Mouse (Mus musculus): Measurements from ENCODE around the gene Lrrfip2. TPM values are rescaled to one million over a fixed set of nuclear protein-coding genes. Genes with fewer than 3 reads are reported as not detected.

The Lrrfip2 gene
- polyA plus RNA-seq (2012; rRNA removed), result 19.8 and 22.3 TPM in 2 replicates

- no peak for TF ChIP-seq POLR2A (IDR thresholded peaks at IDR 0.05; ENCODE audit: borderline replicate concordance, extremely low read depth, low read depth, low read length)
- no peak for TF ChIP-seq CTCF (IDR thresholded peaks at IDR 0.05; ENCODE audit: insufficient read depth, low read length)
- DNase-seq, result no peak
- peak within 1 kb of the TSS; percentile 80 for H3K4me3 ChIP-seq (replicated peaks; ENCODE audit: extremely low read depth, low read depth, low read length)
- 34% methylated on average over 14 of the region's 14 CpGs for WGBS
- H3K4me1 ChIP-seq (ENCODE audit: control insufficient read depth, insufficient read depth, low read length), result peaks cover 4% of the 10 kb centered on the region
These were observed at the start of gene Lrrfip2 for GRCm38 (mm10) chr9:111117126-111117642. Lrrfip2 (plus strand) TSS chr9:111117592.

DNA sequence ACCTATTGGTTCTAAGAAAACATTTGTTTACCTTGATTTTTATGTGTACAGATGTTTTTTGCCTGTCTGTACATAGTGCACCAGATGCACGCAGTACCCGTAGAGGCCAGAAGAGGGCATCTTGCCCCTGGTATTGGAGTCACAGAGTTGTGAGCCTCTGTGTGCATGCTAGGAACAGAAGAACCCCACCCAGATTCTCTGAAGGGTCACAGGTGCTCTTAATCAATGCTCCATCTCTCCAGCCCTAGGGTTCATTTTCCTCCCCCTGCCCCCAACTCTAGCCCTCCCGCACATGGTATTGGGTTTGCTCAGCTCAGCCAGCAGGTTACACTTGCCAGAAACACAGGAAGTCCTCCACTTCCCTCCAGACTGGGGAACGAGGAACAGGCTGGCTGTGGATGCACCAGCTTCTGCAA is 46.8 kb upstream of the Lrrfip2 start:
- DNase-seq, result peak; percentile 72
- TF ChIP-seq POLR2A (IDR thresholded peaks at IDR 0.05; ENCODE audit: borderline replicate concordance, extremely low read depth, low read depth, low read length) (no peak), CTCF (IDR thresholded peaks at IDR 0.05; ENCODE audit: insufficient read depth, low read length) (peak; percentile 85)
- H3K4me1 ChIP-seq (ENCODE audit: control insufficient read depth, insufficient read depth, low read length), result peaks cover 7% of the 10 kb centered on the region; the same call in 1 of the 2 replicates
- no peak overlapping the region for H3K4me3 ChIP-seq (replicated peaks; ENCODE audit: extremely low read depth, low read depth, low read length)
- 21% methylated on average over 4 of the region's 4 CpGs for WGBS

GRCm38 (mm10) chr9:111072175-111072574 is 45.2 kb upstream of the Lrrfip2 start:
- TF ChIP-seq CTCF (IDR thresholded peaks at IDR 0.05; ENCODE audit: insufficient read depth, low read length) (peak; percentile 59), POLR2A (IDR thresholded peaks at IDR 0.05; ENCODE audit: borderline replicate concordance, extremely low read depth, low read depth, low read length) (no peak)
- no peak overlapping the region for H3K4me3 ChIP-seq (replicated peaks; ENCODE audit: extremely low read depth, low read depth, low read length)
- no peak for DNase-seq
- 21% methylated on average over 7 of the region's 7 CpGs for WGBS
- peaks cover 7% of the 10 kb centered on the region; the same call in 1 of the 2 replicates for H3K4me1 ChIP-seq (ENCODE audit: control insufficient read depth, insufficient read depth, low read length)

GRCm38 (mm10) chr9:111072971-111073370 is 44.4 kb upstream of the Lrrfip2 start:
- peaks cover 7% of the 10 kb centered on the region; the same call in 1 of the 2 replicates for H3K4me1 ChIP-seq (ENCODE audit: control insufficient read depth, insufficient read depth, low read length)
- WGBS, result 78% methylated on average over 4 of the region's 4 CpGs
- TF ChIP-seq POLR2A (IDR thresholded peaks at IDR 0.05; ENCODE audit: borderline replicate concordance, extremely low read depth, low read depth, low read length) (no peak), CTCF (IDR thresholded peaks at IDR 0.05; ENCODE audit: insufficient read depth, low read length) (no peak)
- DNase-seq, result no peak
- no peak overlapping the region for H3K4me3 ChIP-seq (replicated peaks; ENCODE audit: extremely low read depth, low read depth, low read length)

- TF ChIP-seq CTCF (IDR thresholded peaks at IDR 0.05; ENCODE audit: insufficient read depth, low read length) (peak; percentile 46), POLR2A (IDR thresholded peaks at IDR 0.05; ENCODE audit: borderline replicate concordance, extremely low read depth, low read depth, low read length) (no peak)
- DNase-seq, result no peak
- WGBS, result 72% methylated on average over 5 of the region's 5 CpGs
- no peak overlapping the region for H3K4me3 ChIP-seq (replicated peaks; ENCODE audit: extremely low read depth, low read depth, low read length)
- no peaks in the 10 kb centered on the region for H3K4me1 ChIP-seq (ENCODE audit: control insufficient read depth, insufficient read depth, low read length)
These were observed 39.6 kb upstream of the Lrrfip2 start for GRCm38 (mm10) chr9:111077745-111078144.

DNA sequence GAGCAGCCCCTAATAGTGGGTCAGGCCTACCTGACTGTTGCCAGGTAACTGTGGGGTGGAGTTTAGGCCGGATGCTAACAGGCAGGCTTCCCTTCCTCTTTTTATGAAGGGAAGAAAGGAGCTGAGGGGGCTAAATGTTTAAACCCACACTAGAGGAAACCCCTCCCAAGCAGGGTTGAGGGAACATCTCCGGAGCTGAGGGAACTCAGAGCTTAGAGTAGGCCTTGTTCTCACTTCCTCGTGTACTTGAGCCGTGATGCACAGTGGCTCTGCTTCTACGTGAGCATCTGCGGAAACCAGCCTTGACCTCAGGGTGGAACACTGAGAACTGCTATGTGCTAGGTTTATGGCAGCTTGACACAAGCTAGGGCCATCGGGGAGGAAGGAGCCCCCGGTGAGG is 36.6 kb upstream of the Lrrfip2 start:
- DNase-seq, result no peak
- TF ChIP-seq POLR2A (IDR thresholded peaks at IDR 0.05; ENCODE audit: borderline replicate concordance, extremely low read depth, low read depth, low read length), result no peak
- TF ChIP-seq CTCF (IDR thresholded peaks at IDR 0.05; ENCODE audit: insufficient read depth, low read length), result no peak
- no peak overlapping the region for H3K4me3 ChIP-seq (replicated peaks; ENCODE audit: extremely low read depth, low read depth, low read length)
- H3K4me1 ChIP-seq (ENCODE audit: control insufficient read depth, insufficient read depth, low read length), result no peaks in the 10 kb centered on the region
- WGBS, result 77% methylated on average over 8 of the region's 8 CpGs

- 75% methylated on average over 5 of the region's 5 CpGs for WGBS
- Histone ChIP-seq H3K4me3 (replicated peaks; ENCODE audit: extremely low read depth, low read depth, low read length) (no peak overlapping the region), H3K4me1 (ENCODE audit: control insufficient read depth, insufficient read depth, low read length) (no peaks in the 10 kb centered on the region)
- TF ChIP-seq CTCF (IDR thresholded peaks at IDR 0.05; ENCODE audit: insufficient read depth, low read length), result no peak
- TF ChIP-seq POLR2A (IDR thresholded peaks at IDR 0.05; ENCODE audit: borderline replicate concordance, extremely low read depth, low read depth, low read length), result no peak
- no peak for DNase-seq
These were observed 35.6 kb upstream of the Lrrfip2 start for GRCm38 (mm10) chr9:111081765-111082164.

DNA sequence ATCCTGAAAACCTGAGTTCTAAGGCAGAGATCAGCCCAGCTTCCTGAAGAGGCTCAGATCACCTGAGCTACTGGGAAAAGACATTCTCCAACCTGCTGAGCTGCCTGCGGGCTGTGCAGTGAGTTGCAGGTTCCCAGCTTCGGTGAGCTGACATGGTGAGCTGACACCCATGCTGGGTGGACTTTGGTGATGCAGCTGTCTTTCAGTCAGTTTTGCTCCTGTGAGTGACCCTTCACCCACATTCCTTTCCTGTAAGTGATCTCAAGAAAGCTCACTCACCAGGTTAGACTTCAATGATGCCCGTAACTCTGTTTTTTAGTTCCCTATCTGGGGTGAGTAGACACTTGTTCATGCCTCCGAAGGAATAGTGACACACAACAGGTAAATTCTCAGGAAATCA is 32.1 kb upstream of the Lrrfip2 start:
- no peak for DNase-seq
- WGBS, result 46% methylated on average over 4 of the region's 4 CpGs

GRCm38 (mm10) chr9:111086137-111086536 is 31.3 kb upstream of the Lrrfip2 start:
- no peak for DNase-seq
- WGBS, result 52% methylated on average over 6 of the region's 6 CpGs
- no peak overlapping the region for H3K4me3 ChIP-seq (replicated peaks; ENCODE audit: extremely low read depth, low read depth, low read length)

More for the DNA sequence above, 32.1 kb upstream of the Lrrfip2 start:
- TF ChIP-seq POLR2A (IDR thresholded peaks at IDR 0.05; ENCODE audit: borderline replicate concordance, extremely low read depth, low read depth, low read length), result no peak
- no peak for TF ChIP-seq CTCF (IDR thresholded peaks at IDR 0.05; ENCODE audit: insufficient read depth, low read length)
- H3K4me3 ChIP-seq (replicated peaks; ENCODE audit: extremely low read depth, low read depth, low read length), result no peak overlapping the region
- H3K4me1 ChIP-seq (ENCODE audit: control insufficient read depth, insufficient read depth, low read length), result no peaks in the 10 kb centered on the region

GRCm38 (mm10) chr9:111086995-111087606 is 30.3 kb upstream of the Lrrfip2 start:
- WGBS, result 42% methylated on average over 3 of the region's 3 CpGs
- H3K4me1 ChIP-seq (ENCODE audit: control insufficient read depth, insufficient read depth, low read length), result no peaks in the 10 kb centered on the region
- DNase-seq, result no peak
- TF ChIP-seq POLR2A (IDR thresholded peaks at IDR 0.05; ENCODE audit: borderline replicate concordance, extremely low read depth, low read depth, low read length) (no peak), CTCF (IDR thresholded peaks at IDR 0.05; ENCODE audit: insufficient read depth, low read length) (no peak)
- H3K4me3 ChIP-seq (replicated peaks; ENCODE audit: extremely low read depth, low read depth, low read length), result no peak overlapping the region

More at GRCm38 (mm10) chr9:111086137-111086536, 31.3 kb upstream of the Lrrfip2 start:
- no peak for TF ChIP-seq CTCF (IDR thresholded peaks at IDR 0.05; ENCODE audit: insufficient read depth, low read length)
- no peak for TF ChIP-seq POLR2A (IDR thresholded peaks at IDR 0.05; ENCODE audit: borderline replicate concordance, extremely low read depth, low read depth, low read length)
- H3K4me1 ChIP-seq (ENCODE audit: control insufficient read depth, insufficient read depth, low read length), result no peaks in the 10 kb centered on the region

Data from lung, adult 2 months (tissue).